Mouse (Mus musculus): Measurements from ENCODE around the gene Sdad1.

- TF ChIP-seq CTCF (IDR thresholded peaks at IDR 0.05; ENCODE audit: low read depth, low read length), result no peak
- TF ChIP-seq POLR2A (IDR thresholded peaks at IDR 0.05; ENCODE audit: extremely low read depth, insufficient read depth, low read length), result no peak
These were observed 54.1 kb downstream of the Sdad1 start, which contains the start of gene Ppef2 for GRCm38 (mm10) chr5:92256218-92256617.
